Mouse (Mus musculus): Measurements from ENCODE around the gene Fam83d. TPM values are rescaled to one million over a fixed set of nuclear protein-coding genes. Genes with fewer than 3 reads are reported as not detected.

The Fam83d gene
- polyA plus RNA-seq, 1 experiment: 7.8 TPM

DNA sequence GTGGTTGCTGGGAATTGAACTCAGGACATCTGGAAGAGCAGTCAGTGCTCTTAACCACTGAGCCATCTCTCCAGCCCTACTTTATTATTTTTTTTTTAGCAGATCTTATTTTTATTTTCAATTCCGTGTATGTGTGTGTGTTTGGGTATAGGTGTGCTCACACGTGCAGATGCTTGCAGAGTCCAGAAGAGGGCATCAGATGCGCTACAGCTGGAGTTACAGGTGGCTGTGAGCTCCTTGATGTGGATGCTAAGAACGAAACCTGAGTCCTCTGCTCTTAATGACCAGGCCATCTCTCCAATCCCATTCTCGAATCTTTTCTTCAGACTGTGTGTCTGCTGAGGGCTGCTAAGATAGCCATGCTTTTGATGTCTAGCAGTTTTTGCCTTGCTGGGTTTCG is 41.6 kb upstream of the Fam83d start:
- no peak overlapping the region for H3K4me3 ChIP-seq (ENCODE audit: control insufficient read depth, low read depth, low read length)
- no peaks in the 10 kb centered on the region for H3K4me1 ChIP-seq (ENCODE audit: control insufficient read depth, insufficient read depth, low read length)
- no peaks in the 10 kb centered on the region for H3K27me3 ChIP-seq (ENCODE audit: control insufficient read depth, insufficient read depth, low read length)
- TF ChIP-seq POLR2A (IDR thresholded peaks at IDR 0.05; ENCODE audit: control insufficient read depth, low read depth, low read length) (no peak), CTCF (IDR thresholded peaks at IDR 0.05; ENCODE audit: control insufficient read depth, insufficient read depth, insufficient replicate concordance, low read depth, low read length) (no peak)
- no peaks in the 10 kb centered on the region for H3K36me3 ChIP-seq (ENCODE audit: control insufficient read depth, insufficient read depth, low read length)
- no peak overlapping the region for H3K27ac ChIP-seq (ENCODE audit: control insufficient read depth, insufficient read depth, low read depth, low read length)

DNA sequence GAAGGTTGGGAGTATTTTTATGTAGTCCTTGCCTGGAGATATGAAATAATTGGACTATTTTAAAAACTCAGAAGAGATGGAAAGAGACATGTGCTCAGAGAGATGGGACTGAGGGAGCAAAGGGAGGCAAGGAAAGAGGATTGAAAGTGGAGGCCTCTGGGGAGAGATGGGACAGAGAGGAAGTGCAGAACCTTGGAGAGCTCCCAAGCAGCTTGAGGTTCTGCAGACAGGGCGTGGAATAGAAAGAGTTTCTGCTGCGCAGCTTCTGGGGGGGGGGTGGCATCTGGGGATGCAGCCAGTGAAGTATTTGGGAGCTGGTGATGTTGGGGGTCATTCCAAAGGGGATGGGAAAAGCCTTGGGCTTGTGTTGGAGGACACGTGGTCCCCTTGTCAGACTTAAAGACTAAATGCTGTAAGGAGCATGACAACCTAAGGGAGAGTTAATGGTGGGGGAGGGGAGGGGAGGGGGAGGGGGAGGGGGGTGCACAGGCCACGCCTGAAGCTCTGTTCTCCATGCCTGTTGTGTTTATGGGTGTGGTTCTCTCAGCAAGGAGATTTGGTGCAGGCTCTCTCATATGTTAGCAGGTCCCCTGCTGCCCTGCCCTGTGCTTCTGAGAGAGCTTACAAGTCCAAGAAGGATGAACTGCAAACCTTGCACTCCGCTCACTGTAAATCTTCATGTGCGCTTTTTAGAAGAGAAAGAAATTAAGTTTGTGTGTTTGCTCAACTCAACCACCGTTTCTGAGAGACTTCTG is 39.7 kb upstream of the Fam83d start:
- Histone ChIP-seq H3K27ac (ENCODE audit: control insufficient read depth, insufficient read depth, low read depth, low read length) (no peak overlapping the region), H3K36me3 (ENCODE audit: control insufficient read depth, insufficient read depth, low read length) (no peaks in the 10 kb centered on the region), H3K27me3 (ENCODE audit: control insufficient read depth, insufficient read depth, low read length) (no peaks in the 10 kb centered on the region), H3K4me1 (ENCODE audit: control insufficient read depth, insufficient read depth, low read length) (no peaks in the 10 kb centered on the region; the same call in 1 of the 2 replicates), H3K4me3 (ENCODE audit: control insufficient read depth, low read depth, low read length) (no peak overlapping the region)
- no peak for TF ChIP-seq POLR2A (IDR thresholded peaks at IDR 0.05; ENCODE audit: control insufficient read depth, low read depth, low read length)
- TF ChIP-seq CTCF (IDR thresholded peaks at IDR 0.05; ENCODE audit: control insufficient read depth, insufficient read depth, insufficient replicate concordance, low read depth, low read length): no peak

DNA sequence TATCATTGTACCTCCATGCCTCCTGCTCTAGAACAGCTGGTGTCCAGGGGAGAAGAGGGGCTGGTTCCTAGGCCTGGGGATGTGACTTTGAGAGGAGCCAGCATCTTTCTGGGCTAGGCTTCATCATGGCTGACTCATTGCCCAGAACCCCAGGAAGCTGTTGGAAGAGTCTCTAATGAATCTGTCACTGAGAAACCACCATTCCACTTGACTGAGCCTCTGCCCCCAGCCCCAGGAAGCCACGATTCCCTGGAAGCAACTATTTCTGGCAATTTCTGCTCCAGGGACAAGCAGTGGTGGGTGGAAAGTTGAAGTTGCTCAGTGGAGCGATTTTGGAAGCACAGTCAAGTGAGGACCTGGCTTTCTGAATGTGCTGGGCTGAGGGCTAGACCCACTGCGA is 37.0 kb upstream of the Fam83d start:
- H3K4me1 ChIP-seq (ENCODE audit: control insufficient read depth, insufficient read depth, low read length): no peaks in the 10 kb centered on the region; the same call in 1 of the 2 replicates
- no peaks in the 10 kb centered on the region for H3K36me3 ChIP-seq (ENCODE audit: control insufficient read depth, insufficient read depth, low read length)
- TF ChIP-seq CTCF (IDR thresholded peaks at IDR 0.05; ENCODE audit: control insufficient read depth, insufficient read depth, insufficient replicate concordance, low read depth, low read length) (no peak), POLR2A (IDR thresholded peaks at IDR 0.05; ENCODE audit: control insufficient read depth, low read depth, low read length) (no peak)
- H3K4me3 ChIP-seq (ENCODE audit: control insufficient read depth, low read depth, low read length): no peak overlapping the region
- H3K27me3 ChIP-seq (ENCODE audit: control insufficient read depth, insufficient read depth, low read length): no peaks in the 10 kb centered on the region
- H3K27ac ChIP-seq (ENCODE audit: control insufficient read depth, insufficient read depth, low read depth, low read length): no peak overlapping the region

DNA sequence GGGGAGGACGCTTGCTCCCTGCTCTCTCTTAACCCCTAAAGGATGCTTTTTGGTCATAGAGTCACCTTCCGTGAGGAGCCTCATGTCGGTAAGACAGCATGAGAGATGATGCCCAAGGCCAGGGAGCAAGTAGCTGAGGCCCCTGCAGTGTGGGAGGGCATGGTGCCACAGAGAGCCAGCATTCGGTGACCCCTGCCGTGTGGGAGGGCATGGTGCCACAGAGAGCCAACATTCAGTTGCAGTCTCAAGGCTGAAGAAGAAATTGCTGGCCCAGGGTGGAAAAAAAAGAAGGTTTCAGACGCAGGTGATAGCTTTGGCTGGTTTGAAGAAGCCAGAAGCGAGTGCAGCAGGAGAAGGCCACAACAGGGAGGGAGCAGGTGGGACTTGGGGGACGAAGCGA is 35.4 kb upstream of the Fam83d start:
- H3K4me3 ChIP-seq (ENCODE audit: control insufficient read depth, low read depth, low read length): no peak overlapping the region
- no peak overlapping the region for H3K27ac ChIP-seq (ENCODE audit: control insufficient read depth, insufficient read depth, low read depth, low read length)
- H3K36me3 ChIP-seq (ENCODE audit: control insufficient read depth, insufficient read depth, low read length): no peaks in the 10 kb centered on the region
- H3K4me1 ChIP-seq (ENCODE audit: control insufficient read depth, insufficient read depth, low read length): no peaks in the 10 kb centered on the region; the same call in 1 of the 2 replicates
- TF ChIP-seq POLR2A (IDR thresholded peaks at IDR 0.05; ENCODE audit: control insufficient read depth, low read depth, low read length): no peak
- TF ChIP-seq CTCF (IDR thresholded peaks at IDR 0.05; ENCODE audit: control insufficient read depth, insufficient read depth, insufficient replicate concordance, low read depth, low read length): no peak
- H3K27me3 ChIP-seq (ENCODE audit: control insufficient read depth, insufficient read depth, low read length): no peaks in the 10 kb centered on the region

DNA sequence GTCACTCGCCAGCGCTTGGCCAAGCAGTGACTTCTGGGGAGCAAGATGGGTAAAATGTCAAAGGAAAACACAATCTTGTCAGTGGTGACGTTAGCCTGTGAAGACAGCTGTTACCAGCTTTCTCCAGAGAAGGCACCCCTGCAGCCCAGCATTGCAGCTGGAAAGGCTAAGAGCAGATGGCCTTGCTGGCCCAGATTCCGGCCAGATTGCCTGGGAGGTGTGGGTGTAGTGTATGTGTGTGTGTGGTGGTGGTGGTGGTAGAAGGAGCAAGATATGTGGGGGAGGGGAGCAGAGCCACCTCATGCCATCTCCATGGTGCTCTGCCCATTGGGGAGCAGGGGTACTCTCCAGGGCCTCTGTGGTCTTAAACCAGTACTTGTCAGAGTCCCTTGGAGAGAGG is 34.8 kb upstream of the Fam83d start:
- TF ChIP-seq POLR2A (IDR thresholded peaks at IDR 0.05; ENCODE audit: control insufficient read depth, low read depth, low read length) (no peak), CTCF (IDR thresholded peaks at IDR 0.05; ENCODE audit: control insufficient read depth, insufficient read depth, insufficient replicate concordance, low read depth, low read length) (no peak)
- H3K4me1 ChIP-seq (ENCODE audit: control insufficient read depth, insufficient read depth, low read length): no peaks in the 10 kb centered on the region; the same call in 1 of the 2 replicates
- no peaks in the 10 kb centered on the region for H3K36me3 ChIP-seq (ENCODE audit: control insufficient read depth, insufficient read depth, low read length)
- H3K4me3 ChIP-seq (ENCODE audit: control insufficient read depth, low read depth, low read length): no peak overlapping the region
- H3K27me3 ChIP-seq (ENCODE audit: control insufficient read depth, insufficient read depth, low read length): no peaks in the 10 kb centered on the region
- H3K27ac ChIP-seq (ENCODE audit: control insufficient read depth, insufficient read depth, low read depth, low read length): no peak overlapping the region

DNA sequence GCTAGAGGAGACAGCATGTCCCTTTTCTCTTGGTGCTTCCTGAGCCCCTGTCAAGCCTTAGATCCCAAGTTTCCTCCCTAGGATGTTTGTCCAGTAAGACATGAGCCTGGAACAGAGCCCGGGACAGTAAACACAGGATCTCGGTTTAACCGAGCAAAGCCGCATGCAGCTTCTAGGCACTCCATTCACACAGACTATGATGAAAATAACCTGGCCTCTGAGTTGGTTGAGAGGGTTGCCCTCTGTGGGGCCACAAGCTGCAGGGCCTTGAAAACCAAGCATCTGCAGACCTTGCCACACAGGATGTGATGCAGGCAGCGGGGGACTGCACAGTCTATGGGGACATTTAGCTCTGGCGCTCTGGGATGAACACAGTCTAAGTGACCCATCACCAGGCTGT is 34.0 kb upstream of the Fam83d start:
- H3K4me1 ChIP-seq (ENCODE audit: control insufficient read depth, insufficient read depth, low read length): no peaks in the 10 kb centered on the region; the same call in 1 of the 2 replicates
- no peak overlapping the region for H3K27ac ChIP-seq (ENCODE audit: control insufficient read depth, insufficient read depth, low read depth, low read length)
- no peaks in the 10 kb centered on the region for H3K36me3 ChIP-seq (ENCODE audit: control insufficient read depth, insufficient read depth, low read length)
- no peaks in the 10 kb centered on the region for H3K27me3 ChIP-seq (ENCODE audit: control insufficient read depth, insufficient read depth, low read length)
- no peak for TF ChIP-seq CTCF (IDR thresholded peaks at IDR 0.05; ENCODE audit: control insufficient read depth, insufficient read depth, insufficient replicate concordance, low read depth, low read length)
- TF ChIP-seq POLR2A (IDR thresholded peaks at IDR 0.05; ENCODE audit: control insufficient read depth, low read depth, low read length): no peak
- H3K4me3 ChIP-seq (ENCODE audit: control insufficient read depth, low read depth, low read length): no peak overlapping the region

DNA sequence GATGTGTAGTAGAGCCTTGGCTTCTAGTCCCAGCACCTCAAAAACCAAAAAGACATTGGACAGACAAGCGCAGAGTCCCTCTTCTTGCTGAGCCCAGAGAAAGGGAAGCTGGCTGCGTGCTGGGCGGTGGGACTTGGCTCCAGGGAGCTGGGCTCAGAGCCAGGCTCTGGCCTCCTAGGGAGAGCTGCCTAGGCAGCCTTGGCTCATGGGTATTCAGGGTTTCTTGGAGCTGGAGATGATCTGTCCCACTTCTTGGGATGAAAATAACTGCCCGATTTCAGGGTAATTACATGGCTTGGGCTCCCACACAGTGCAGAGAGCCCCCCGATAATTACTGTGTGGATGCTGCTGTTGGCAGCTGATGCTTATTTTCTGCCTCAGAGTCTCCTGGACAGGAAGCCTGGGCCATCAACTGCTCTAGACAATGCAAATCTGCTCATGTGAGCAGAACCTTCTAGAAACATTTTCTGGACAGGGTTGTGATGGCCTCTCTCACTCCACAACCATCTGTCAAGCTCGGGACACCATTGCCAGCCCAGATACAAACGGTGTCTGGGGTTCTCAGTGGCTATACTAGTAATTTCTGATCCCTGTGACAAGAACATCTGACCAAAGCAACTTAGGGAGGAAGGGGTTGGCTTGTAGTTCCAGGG is 33.3 kb upstream of the Fam83d start:
- Histone ChIP-seq H3K27ac (ENCODE audit: control insufficient read depth, insufficient read depth, low read depth, low read length) (no peak overlapping the region), H3K4me1 (ENCODE audit: control insufficient read depth, insufficient read depth, low read length) (no peaks in the 10 kb centered on the region; the same call in 1 of the 2 replicates), H3K36me3 (ENCODE audit: control insufficient read depth, insufficient read depth, low read length) (no peaks in the 10 kb centered on the region), H3K27me3 (ENCODE audit: control insufficient read depth, insufficient read depth, low read length) (no peaks in the 10 kb centered on the region), H3K4me3 (ENCODE audit: control insufficient read depth, low read depth, low read length) (no peak overlapping the region)
- TF ChIP-seq CTCF (IDR thresholded peaks at IDR 0.05; ENCODE audit: control insufficient read depth, insufficient read depth, insufficient replicate concordance, low read depth, low read length) (no peak), POLR2A (IDR thresholded peaks at IDR 0.05; ENCODE audit: control insufficient read depth, low read depth, low read length) (no peak)
